Mouse (Mus musculus) liver, adult 2 months (tissue): ENCODE data around the gene Rab31. TPM values are rescaled to one million over a fixed set of nuclear protein-coding genes. Genes with fewer than 3 reads are reported as not detected.

Source experiments
- DNase-seq: peaks from one replicate; pipeline ENCODE4 v3.0.0-alpha.2; 2011; ENCODE audit warnings: low read depth, low spot score; ENCODE audit errors: extremely low read depth
- H3K27ac ChIP-seq: fragments of 200-500 bp; replicated peaks from 2 replicates; pipeline ENCODE4 v1.5.1; 2012; ENCODE audit warnings: low read depth, mild to moderate bottlenecking, control low read depth, inconsistent platforms, low read length; ENCODE audit not compliant: insufficient read depth
- H3K27me3 ChIP-seq: fragments of 200-500 bp; 2 replicates; pipeline ENCODE4 v1.6.1; 2012; ENCODE audit warnings: mild to moderate bottlenecking, moderate library complexity, low read length, inconsistent platforms; ENCODE audit not compliant: control insufficient read depth, insufficient read depth
- H3K36me3 ChIP-seq: fragments of 200-500 bp; 2 replicates; pipeline ENCODE4 v1.6.1; 2012; ENCODE audit warnings: low read length, inconsistent platforms; ENCODE audit not compliant: control insufficient read depth, insufficient read depth
- H3K4me1 ChIP-seq: fragments of 200-500 bp; 2 replicates; pipeline ENCODE4 v1.6.1; 2011; ENCODE audit warnings: low read length; ENCODE audit not compliant: control insufficient read depth, insufficient read depth
- H3K4me3 ChIP-seq: fragments of 200-500 bp; 2 replicates; pipeline ENCODE4 v1.5.1; 2011; ENCODE audit warnings: low read depth, mild to moderate bottlenecking, control low read depth, low read length, moderate library complexity; ENCODE audit not compliant: insufficient read depth
- H3K79me2 ChIP-seq: fragments of 200-500 bp; 2 replicates; pipeline ENCODE4 v1.6.1; 2012; ENCODE audit warnings: inconsistent platforms, mild to moderate bottlenecking, low read length, moderate library complexity; ENCODE audit not compliant: control insufficient read depth, insufficient read depth
- H3K9ac ChIP-seq: fragments of 200-500 bp; 2 replicates; pipeline ENCODE4 v1.6.1; 2012; ENCODE audit warnings: low read depth, mild to moderate bottlenecking, control low read depth, inconsistent platforms, low read length
- CTCF ChIP-seq: fragments of 200-500 bp; IDR thresholded peaks from 2 replicates; pipeline ENCODE4 v1.5.1; 2011; ENCODE audit warnings: low read depth, low read length, control low read depth
- POLR2A ChIP-seq: fragments of 200-500 bp; IDR thresholded peaks from 2 replicates; pipeline ENCODE4 v1.6.1; 2011; ENCODE audit warnings: low read length, control low read depth; ENCODE audit not compliant: insufficient read depth; ENCODE audit errors: extremely low read depth
- WGBS: fragments of 180-500 bp; shearing (Covaris S2); methylation state at CpG from one replicate; pipeline ENCODE4 v1.1.7; 2018; 5-methylcytosine and 5-hydroxymethylcytosine counted together
- polyA plus RNA-seq: library from polyadenylated mRNA; depleted of rRNA; stranded (reverse); fragments of >200 nt; gene quantifications from 2 replicates; pipeline ENCODE4 v1.2.3, GENCODE M21; 2012
- total RNA-seq: library from RNA; depleted of rRNA; stranded (reverse); fragments of >200 nt; gene quantifications from 2 replicates; pipeline ENCODE4 v1.2.3, GENCODE M21; 2014

Rab31 gene
- total and polyA plus RNA-seq, 2 experiments: 3.5 to 5.4 TPM

DNA sequence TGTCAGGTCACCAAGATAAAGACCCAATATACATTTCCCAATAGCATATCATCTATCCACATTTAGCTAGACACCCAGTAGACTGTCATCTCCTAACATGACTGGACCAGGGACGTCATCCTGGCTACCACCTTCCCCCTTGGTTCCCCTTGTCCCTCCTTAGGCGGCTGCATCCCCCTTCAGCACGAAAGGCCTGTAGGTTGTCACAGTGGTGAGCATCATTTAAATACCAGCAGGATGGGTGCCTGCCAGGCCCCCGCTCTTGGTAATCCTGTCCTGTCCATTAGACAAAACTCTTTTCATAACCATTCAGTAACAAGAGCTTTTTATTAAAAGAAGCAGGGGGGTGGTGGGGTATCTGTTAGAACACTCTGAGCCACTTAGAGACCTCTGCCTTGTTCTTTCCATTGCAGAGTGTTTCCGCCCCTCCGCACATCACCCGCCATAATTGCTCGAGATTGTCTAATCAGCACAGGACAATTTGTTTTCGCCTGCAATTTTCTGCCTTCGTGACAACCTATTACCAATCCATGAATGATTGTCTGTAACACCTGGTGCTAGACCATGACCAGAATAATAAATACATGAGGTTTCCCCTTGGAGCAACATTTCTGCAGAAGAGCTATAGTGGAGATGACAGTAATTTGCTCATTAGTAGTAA is 30.2 kb downstream of the Rab31 start:
- WGBS: 95% methylated on average over 10 of the region's 10 CpGs
- H3K79me2 ChIP-seq: no peaks in the 10 kb centered on the region
- no peak overlapping the region for H3K27ac ChIP-seq
- no peak overlapping the region for H3K9ac ChIP-seq
- TF ChIP-seq POLR2A (no peak), CTCF (no peak)
- H3K36me3 ChIP-seq: no peaks in the 10 kb centered on the region
- H3K27me3 ChIP-seq: no peaks in the 10 kb centered on the region
- DNase-seq: no peak
- no peaks in the 10 kb centered on the region for H3K4me1 ChIP-seq
- H3K4me3 ChIP-seq: no peak overlapping the region

- Histone ChIP-seq H3K27me3 (no peaks in the 10 kb centered on the region), H3K36me3 (no peaks in the 10 kb centered on the region), H3K4me1 (no peaks in the 10 kb centered on the region), H3K27ac (no peak overlapping the region), H3K4me3 (no peak overlapping the region), H3K9ac (no peak overlapping the region), H3K79me2 (no peaks in the 10 kb centered on the region)
- DNase-seq: no peak
- TF ChIP-seq CTCF (no peak), POLR2A (no peak)
- 87% methylated on average over 4 of the region's 4 CpGs for WGBS
Measured at GRCm38 (mm10) chr17:65741565-65741964, 31.0 kb downstream of the Rab31 start.

DNA sequence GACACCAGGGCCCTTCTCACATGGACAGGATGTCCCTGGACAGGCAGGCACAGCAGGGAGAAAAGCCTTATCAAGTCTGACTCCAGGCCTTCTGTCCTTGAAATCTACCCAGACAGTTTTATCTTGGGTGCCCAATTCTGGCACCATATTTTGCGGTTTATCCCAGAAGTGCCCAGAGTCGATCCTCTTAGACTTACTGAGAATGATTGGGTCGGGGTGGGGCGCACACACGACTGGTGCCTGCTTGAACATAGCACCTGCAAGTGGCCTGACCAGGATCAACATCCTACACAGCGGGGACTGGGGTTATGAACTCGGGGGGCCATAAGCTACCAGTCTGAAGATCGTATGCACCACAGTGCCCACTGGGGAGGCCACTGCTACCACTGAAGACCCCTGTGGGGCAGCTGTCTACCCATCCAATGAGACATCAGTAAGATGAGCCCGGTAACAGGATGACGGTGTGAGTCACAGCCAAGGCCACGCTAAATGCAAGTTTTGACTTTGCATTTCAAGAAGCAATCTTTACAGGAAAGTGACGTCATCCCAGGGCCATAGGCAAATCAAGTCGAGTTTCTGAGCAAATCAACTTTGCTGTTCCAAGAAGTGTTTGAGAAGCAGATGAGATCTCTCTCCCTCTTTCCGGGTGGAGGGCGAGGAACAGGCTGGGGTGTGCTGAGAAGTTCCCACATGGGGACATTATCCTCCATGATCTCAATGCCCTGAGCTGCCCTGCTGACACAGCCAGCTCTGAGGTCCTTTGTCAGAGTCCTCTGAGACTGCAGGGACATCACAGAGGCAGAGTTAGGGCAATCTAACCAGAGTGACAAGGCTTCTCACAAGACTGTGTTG is 32.5 kb downstream of the Rab31 start:
- no peak overlapping the region for H3K9ac ChIP-seq
- H3K36me3 ChIP-seq: no peaks in the 10 kb centered on the region
- no peaks in the 10 kb centered on the region for H3K27me3 ChIP-seq
- H3K4me1 ChIP-seq: no peaks in the 10 kb centered on the region
- no peak overlapping the region for H3K4me3 ChIP-seq
- H3K79me2 ChIP-seq: no peaks in the 10 kb centered on the region
- H3K27ac ChIP-seq: no peak overlapping the region
- 79% methylated on average over 15 of the region's 15 CpGs for WGBS
- no peak for DNase-seq
- TF ChIP-seq POLR2A (no peak), CTCF (no peak)

DNA sequence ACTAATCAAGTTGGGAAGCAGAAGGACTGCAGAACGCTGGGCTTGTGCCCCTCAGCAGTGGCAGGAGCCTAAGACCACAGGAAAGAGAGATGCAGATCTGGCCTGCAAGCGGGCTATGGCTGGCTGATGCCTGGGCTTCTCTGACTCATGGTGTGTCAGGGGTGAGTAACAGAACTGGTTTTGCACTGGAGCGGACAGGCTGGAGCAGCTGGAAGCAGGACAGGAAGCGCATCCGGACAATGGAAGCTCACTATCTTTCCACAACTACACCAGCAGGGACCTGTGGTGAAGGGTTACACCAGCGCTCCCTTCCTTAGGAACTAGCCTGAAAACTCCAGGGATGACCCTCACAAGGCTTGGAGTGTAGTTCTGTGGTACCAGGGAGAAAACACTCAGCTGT is 34.9 kb downstream of the Rab31 start:
- Histone ChIP-seq H3K27me3 (no peaks in the 10 kb centered on the region), H3K36me3 (no peaks in the 10 kb centered on the region), H3K27ac (peak overlapping the region; percentile 26), H3K79me2 (no peaks in the 10 kb centered on the region), H3K9ac (no peak overlapping the region), H3K4me3 (no peak overlapping the region), H3K4me1 (no peaks in the 10 kb centered on the region)
- no peak for TF ChIP-seq POLR2A
- TF ChIP-seq CTCF: no peak
- peak; percentile 19 for DNase-seq
- WGBS: 78% methylated on average over 6 of the region's 6 CpGs

DNA sequence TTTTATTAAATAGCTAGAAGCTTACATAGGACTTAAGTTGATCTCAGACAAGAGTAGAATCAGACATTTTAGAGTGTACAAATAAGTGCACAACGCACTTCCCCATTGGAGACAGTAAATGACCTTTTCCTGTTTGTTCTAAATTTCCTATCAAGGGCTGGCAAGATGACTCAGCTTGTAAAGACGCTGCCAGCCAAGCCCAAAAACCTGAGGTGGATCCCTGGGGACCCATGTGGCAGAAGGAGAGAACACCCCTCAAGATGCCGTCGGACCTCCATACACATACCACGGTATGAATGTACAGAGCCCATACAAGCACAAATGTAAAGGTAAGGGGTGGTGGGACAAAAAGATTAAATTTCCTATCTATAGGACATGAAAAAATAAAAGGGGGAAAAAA is 35.4 kb downstream of the Rab31 start:
- peak overlapping the region; percentile 26 for H3K27ac ChIP-seq
- no peaks in the 10 kb centered on the region for H3K27me3 ChIP-seq
- no peak for DNase-seq
- H3K36me3 ChIP-seq: no peaks in the 10 kb centered on the region
- no peak for TF ChIP-seq POLR2A
- TF ChIP-seq CTCF: no peak
- WGBS: 80% methylated on average over 5 of the region's 5 CpGs
- no peak overlapping the region for H3K4me3 ChIP-seq
- H3K79me2 ChIP-seq: no peaks in the 10 kb centered on the region
- no peak overlapping the region for H3K9ac ChIP-seq
- no peaks in the 10 kb centered on the region for H3K4me1 ChIP-seq

DNA sequence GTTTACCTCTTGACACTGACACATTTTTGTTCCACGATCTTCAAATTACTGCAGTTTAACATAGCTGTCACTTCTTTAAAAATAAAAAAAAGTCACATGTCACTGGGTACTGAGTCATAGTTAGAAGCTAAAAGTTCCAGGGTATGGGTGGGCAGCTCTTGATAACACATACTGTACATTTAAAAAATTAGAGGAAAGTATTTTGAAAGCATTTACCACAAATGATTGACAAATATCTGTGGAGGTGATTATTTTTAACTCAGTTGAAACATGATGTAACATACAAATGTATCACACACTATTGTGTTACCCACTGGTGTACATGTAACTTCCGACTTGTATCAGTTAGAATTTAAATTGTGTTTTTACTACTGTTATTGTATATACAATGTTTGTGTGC is 37.5 kb downstream of the Rab31 start:
- H3K79me2 ChIP-seq: no peaks in the 10 kb centered on the region
- DNase-seq: no peak
- 94% methylated on average over 2 of the region's 2 CpGs for WGBS

More for the DNA sequence above, 37.5 kb downstream of the Rab31 start:
- no peaks in the 10 kb centered on the region for H3K4me1 ChIP-seq
- H3K36me3 ChIP-seq: no peaks in the 10 kb centered on the region
- no peak overlapping the region for H3K9ac ChIP-seq
- no peak overlapping the region for H3K27ac ChIP-seq
- no peak overlapping the region for H3K4me3 ChIP-seq
- TF ChIP-seq CTCF (no peak), POLR2A (no peak)
- no peaks in the 10 kb centered on the region for H3K27me3 ChIP-seq
